Mouse (Mus musculus) T-cell, adult 66 days (primary cell): ENCODE measurements around the gene Parp8. TPM values are rescaled to one million over a fixed set of nuclear protein-coding genes. Genes with fewer than 3 reads are reported as not detected.

Source experiments
- total RNA-seq, 2 experiments: library from RNA; stranded (reverse); gene quantifications; 3 replicates in 1 of 2; 4 replicates in 1 of 2; pipeline ENCODE4 v1.2.4; 2023

The Parp8 gene
- 10 to 100 TPM; 74.4 to 75.8 TPM for total RNA-seq

GRCm38 (mm10) chr13:117025226-117026067, at the start of gene Parp8:
Gene Parp8 (minus strand): TSS chr13:117025537.

Other genes starting within 250 kb of the Parp8 start
- 100 to 1,000 TPM; 336 to 361 TPM for gene Emb, start 183.0 kb upstream of the Parp8 start, total RNA-seq
- 1 to 10 TPM; 1.8 to 2.4 TPM for gene Gm17509, start 195.5 kb upstream of the Parp8 start, total RNA-seq